Mouse (Mus musculus): ENCODE data around the gene Dst. TPM values are rescaled to one million over a fixed set of nuclear protein-coding genes. Genes with fewer than 3 reads are reported as not detected.

The Dst gene
- polyA plus RNA-seq, 1 experiment from 2014 or later, result 26.9 TPM

DNA sequence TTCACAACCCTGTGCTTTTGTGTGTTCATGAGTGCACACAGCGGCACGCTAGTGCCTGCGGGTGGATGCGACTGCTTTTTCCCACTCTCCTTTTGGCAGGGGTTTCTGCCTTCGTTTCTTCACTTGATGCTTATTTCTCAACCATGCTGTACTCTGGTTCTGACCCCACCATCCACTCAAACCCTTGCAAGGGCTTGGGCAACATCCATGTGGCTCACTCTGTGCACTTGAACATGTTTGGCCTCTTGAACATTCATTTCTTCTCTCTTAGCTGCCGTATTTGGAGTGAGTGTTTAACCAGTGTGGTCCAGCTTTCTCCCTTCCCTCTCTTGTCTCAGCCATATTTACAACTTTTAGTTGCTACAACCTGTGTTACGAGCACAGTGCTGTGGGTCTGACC, 236.8 kb downstream of the Dst start:
- Histone ChIP-seq H3K9ac (ENCODE audit: low read depth, low read length) (no peak overlapping the region), H3K27ac (ENCODE audit: low read depth, low read length) (no peak overlapping the region), H3K4me2 (no peak overlapping the region), H3K27me3 (ENCODE audit: control insufficient read depth, insufficient read depth, low read length) (no peaks in the 10 kb centered on the region), H3K4me3 (ENCODE audit: low read depth, low read length) (no peak overlapping the region), H3K9me3 (replicated peaks; ENCODE audit: control insufficient read depth, low read length) (no peaks in the 10 kb centered on the region), H3K36me3 (ENCODE audit: control insufficient read depth, insufficient read depth, low read length) (no peaks in the 10 kb centered on the region), H3K4me1 (ENCODE audit: control insufficient read depth, insufficient read depth, low read length) (peaks cover 16% of the 10 kb centered on the region)
- WGBS (ENCODE audit: insufficient replicate concordance), result 84% methylated on average over 7 of the region's 7 CpGs
- no peak for ATAC-seq (replicated peaks; ENCODE audit: insufficient number of reproducible peaks, low FRiP score, low TSS enrichment)

DNA sequence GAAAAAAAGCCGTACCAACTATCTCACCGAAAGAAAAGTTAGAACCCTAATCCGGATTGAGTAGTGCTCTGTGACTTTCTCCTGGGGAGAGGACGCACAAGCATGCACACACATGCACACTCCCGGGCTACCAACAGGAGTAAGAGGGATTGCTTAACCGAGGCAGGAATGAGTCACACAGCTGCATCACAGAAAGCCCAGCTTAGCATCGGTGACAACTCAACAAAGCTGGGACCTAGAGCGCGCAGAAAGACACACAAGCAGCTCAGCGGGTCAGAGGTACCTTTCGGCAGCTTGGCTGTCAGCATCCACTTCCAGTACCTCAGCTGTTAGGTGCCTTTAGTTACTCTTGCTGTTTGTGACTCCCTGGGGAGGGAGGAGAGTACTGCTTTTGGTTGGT, 240.0 kb downstream of the Dst start:
- no peak overlapping the region for H3K4me2 ChIP-seq
- 91% methylated on average over 11 of the region's 11 CpGs for WGBS (ENCODE audit: insufficient replicate concordance)
- H3K4me3 ChIP-seq (ENCODE audit: low read depth, low read length), result no peak overlapping the region
- H3K9me3 ChIP-seq (replicated peaks; ENCODE audit: control insufficient read depth, low read length), result no peaks in the 10 kb centered on the region
- H3K27ac ChIP-seq (ENCODE audit: low read depth, low read length), result no peak overlapping the region
- ATAC-seq (replicated peaks; ENCODE audit: insufficient number of reproducible peaks, low FRiP score, low TSS enrichment), result no peak
- no peaks in the 10 kb centered on the region for H3K36me3 ChIP-seq (ENCODE audit: control insufficient read depth, insufficient read depth, low read length)
- H3K4me1 ChIP-seq (ENCODE audit: control insufficient read depth, insufficient read depth, low read length), result peaks cover 7% of the 10 kb centered on the region
- no peaks in the 10 kb centered on the region for H3K27me3 ChIP-seq (ENCODE audit: control insufficient read depth, insufficient read depth, low read length)
- no peak overlapping the region for H3K9ac ChIP-seq (ENCODE audit: low read depth, low read length)

DNA sequence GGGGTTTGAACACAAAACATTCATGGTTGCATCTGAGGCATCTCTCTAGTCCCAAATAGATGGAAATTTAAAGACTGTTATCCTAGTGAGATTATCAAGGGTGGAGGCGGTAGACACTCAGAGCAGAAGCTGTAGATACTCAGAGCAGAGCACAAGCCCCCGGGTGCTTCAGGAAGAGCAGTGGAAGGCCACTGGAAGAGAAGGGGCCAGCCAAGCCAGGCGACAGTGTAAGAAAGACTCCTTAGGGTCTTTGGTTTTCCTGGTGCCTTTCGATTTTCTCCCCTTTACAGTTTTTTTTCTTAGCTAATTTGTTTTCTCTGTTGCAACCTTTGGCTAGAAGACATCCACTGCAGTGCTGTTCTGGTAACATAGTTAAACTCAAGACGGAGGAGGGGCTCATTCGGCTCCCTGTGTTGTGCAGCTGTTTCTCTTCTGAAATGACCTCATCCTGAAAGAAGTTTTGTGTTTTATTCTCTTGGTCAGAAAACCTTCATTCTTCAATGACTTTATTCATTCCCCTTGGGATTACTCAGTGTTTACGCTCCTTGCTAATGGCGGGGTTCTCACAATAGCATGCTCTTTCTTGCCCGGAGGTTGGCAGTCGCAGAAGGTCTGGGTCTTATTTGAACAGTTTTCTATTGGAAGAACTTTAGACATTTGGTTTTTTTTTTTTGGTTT, 242.5 kb downstream of the Dst start:
- no peaks in the 10 kb centered on the region for H3K36me3 ChIP-seq (ENCODE audit: control insufficient read depth, insufficient read depth, low read length)
- no peak overlapping the region for H3K4me3 ChIP-seq (ENCODE audit: low read depth, low read length)
- H3K4me2 ChIP-seq, result no peak overlapping the region
- no peaks in the 10 kb centered on the region for H3K4me1 ChIP-seq (ENCODE audit: control insufficient read depth, insufficient read depth, low read length)
- no peaks in the 10 kb centered on the region for H3K27me3 ChIP-seq (ENCODE audit: control insufficient read depth, insufficient read depth, low read length)
- H3K27ac ChIP-seq (ENCODE audit: low read depth, low read length), result no peak overlapping the region
- no peak overlapping the region for H3K9ac ChIP-seq (ENCODE audit: low read depth, low read length)
- WGBS (ENCODE audit: insufficient replicate concordance), result 70% methylated on average over 10 of the region's 10 CpGs
- no peak for ATAC-seq (replicated peaks; ENCODE audit: insufficient number of reproducible peaks, low FRiP score, low TSS enrichment)
- no peaks in the 10 kb centered on the region for H3K9me3 ChIP-seq (replicated peaks; ENCODE audit: control insufficient read depth, low read length)

DNA sequence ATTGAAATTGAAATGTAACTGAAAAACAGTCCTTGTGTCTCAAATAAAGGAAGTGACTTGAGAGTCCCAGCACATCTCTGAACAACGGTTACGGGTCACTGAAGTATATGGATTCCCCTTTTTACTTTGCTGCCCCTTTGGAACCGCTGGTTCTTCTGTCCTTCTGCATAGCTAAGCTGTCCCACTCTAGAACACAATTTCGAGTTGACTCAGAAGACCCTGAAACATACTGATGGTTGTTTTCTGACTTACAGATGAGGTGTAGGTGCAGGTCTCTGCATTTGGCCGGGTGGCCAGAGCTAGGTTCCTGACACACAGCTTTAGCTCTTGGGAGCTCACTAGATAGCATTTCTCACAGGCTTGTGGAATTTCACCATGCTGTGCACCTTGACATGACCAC, 244.7 kb downstream of the Dst start:
- 0 out of 2 replicates have a peak, but pooled peaks cover 3% of the 10 kb centered on the region for H3K36me3 ChIP-seq (ENCODE audit: control insufficient read depth, insufficient read depth, low read length)
- 87% methylated on average over 5 of the region's 5 CpGs for WGBS (ENCODE audit: insufficient replicate concordance)
- ATAC-seq (replicated peaks; ENCODE audit: insufficient number of reproducible peaks, low FRiP score, low TSS enrichment), result no peak

DNA sequence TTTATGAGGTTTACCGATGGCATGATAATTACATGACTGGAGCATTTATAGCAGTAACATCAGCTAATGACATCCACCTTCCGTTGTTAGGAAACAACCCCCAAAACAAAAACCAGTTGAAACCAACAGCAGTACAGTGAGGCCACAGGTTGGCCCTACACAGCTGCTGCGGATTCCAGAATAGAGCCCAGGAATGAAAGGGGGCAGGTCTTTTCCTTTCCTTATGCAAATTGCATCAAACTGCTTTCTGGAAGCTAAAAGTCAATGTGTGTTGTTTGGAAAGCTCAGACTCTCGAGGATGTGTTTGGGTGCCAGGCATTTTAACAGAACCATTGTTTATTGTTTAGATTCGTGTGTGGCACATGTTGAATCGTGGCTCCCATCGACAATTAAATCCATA, 248.0 kb downstream of the Dst start:
- ATAC-seq (replicated peaks; ENCODE audit: insufficient number of reproducible peaks, low FRiP score, low TSS enrichment), result no peak
- Histone ChIP-seq H3K4me1 (ENCODE audit: control insufficient read depth, insufficient read depth, low read length) (no peaks in the 10 kb centered on the region), H3K9me3 (replicated peaks; ENCODE audit: control insufficient read depth, low read length) (no peaks in the 10 kb centered on the region), H3K9ac (ENCODE audit: low read depth, low read length) (no peak overlapping the region), H3K4me3 (ENCODE audit: low read depth, low read length) (no peak overlapping the region), H3K27ac (ENCODE audit: low read depth, low read length) (no peak overlapping the region), H3K4me2 (no peak overlapping the region), H3K36me3 (ENCODE audit: control insufficient read depth, insufficient read depth, low read length) (0 out of 2 replicates have a peak, but pooled peaks cover 3% of the 10 kb centered on the region), H3K27me3 (ENCODE audit: control insufficient read depth, insufficient read depth, low read length) (no peaks in the 10 kb centered on the region)
- WGBS (ENCODE audit: insufficient replicate concordance), result 81% methylated on average over 7 of the region's 7 CpGs

More for the DNA sequence above, 244.7 kb downstream of the Dst start:
- no peak overlapping the region for H3K4me3 ChIP-seq (ENCODE audit: low read depth, low read length)
- H3K4me1 ChIP-seq (ENCODE audit: control insufficient read depth, insufficient read depth, low read length), result no peaks in the 10 kb centered on the region
- no peaks in the 10 kb centered on the region for H3K9me3 ChIP-seq (replicated peaks; ENCODE audit: control insufficient read depth, low read length)
- H3K4me2 ChIP-seq, result no peak overlapping the region
- no peak overlapping the region for H3K9ac ChIP-seq (ENCODE audit: low read depth, low read length)
- no peak overlapping the region for H3K27ac ChIP-seq (ENCODE audit: low read depth, low read length)
- H3K27me3 ChIP-seq (ENCODE audit: control insufficient read depth, insufficient read depth, low read length), result no peaks in the 10 kb centered on the region

DNA sequence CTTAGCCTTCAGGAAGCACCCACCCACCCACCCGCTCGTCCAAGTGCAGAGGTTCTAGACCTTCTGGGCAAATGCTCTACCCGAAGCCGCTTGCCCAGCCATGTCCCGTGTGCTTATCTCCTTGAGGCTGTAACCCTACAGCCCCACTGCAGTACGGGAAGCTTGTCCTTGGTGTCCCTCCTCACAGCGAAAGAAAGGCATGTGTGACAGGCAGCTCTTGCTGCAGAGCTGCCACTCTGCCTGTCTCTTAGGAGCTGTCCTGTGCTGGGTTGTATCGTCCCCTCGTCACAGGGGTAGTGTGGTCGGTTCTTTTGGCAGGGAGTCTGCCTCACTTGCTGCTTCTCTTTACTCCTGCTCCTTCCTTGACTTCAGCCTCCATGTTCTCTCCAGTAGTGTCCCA, 249.7 kb downstream of the Dst start:
- H3K4me2 ChIP-seq, result no peak overlapping the region
- no peak for ATAC-seq (replicated peaks; ENCODE audit: insufficient number of reproducible peaks, low FRiP score, low TSS enrichment)

DNA sequence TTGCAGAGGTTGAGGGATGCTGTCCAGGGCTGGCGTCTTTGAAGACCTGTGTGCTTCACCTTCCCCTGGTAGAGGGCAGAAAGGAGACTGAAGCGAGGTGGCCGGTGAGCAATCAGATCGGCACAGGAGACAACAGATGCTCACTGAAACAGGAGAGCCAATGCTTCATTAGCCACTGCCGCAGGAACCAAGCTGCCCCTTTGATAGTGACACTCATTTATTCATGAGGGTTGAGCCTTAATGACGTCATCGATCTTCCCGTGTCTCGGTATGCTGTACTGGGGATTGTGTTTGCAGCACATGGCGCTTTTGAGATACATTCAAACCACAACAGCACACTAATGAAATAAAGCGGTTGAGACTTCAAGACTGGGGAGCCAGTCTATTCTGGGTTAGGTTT, 250.8 kb downstream of the Dst start:
- Histone ChIP-seq H3K27me3 (ENCODE audit: control insufficient read depth, insufficient read depth, low read length) (no peaks in the 10 kb centered on the region), H3K27ac (ENCODE audit: low read depth, low read length) (no peak overlapping the region), H3K4me3 (ENCODE audit: low read depth, low read length) (no peak overlapping the region), H3K36me3 (ENCODE audit: control insufficient read depth, insufficient read depth, low read length) (peaks cover 6% of the 10 kb centered on the region; the same call in 1 of the 2 replicates), H3K4me1 (ENCODE audit: control insufficient read depth, insufficient read depth, low read length) (no peaks in the 10 kb centered on the region), H3K4me2 (no peak overlapping the region), H3K9me3 (replicated peaks; ENCODE audit: control insufficient read depth, low read length) (no peaks in the 10 kb centered on the region), H3K9ac (ENCODE audit: low read depth, low read length) (no peak overlapping the region)
- no peak for ATAC-seq (replicated peaks; ENCODE audit: insufficient number of reproducible peaks, low FRiP score, low TSS enrichment)
- 83% methylated on average over 11 of the region's 11 CpGs for WGBS (ENCODE audit: insufficient replicate concordance)

More for the DNA sequence above, 249.7 kb downstream of the Dst start:
- H3K4me1 ChIP-seq (ENCODE audit: control insufficient read depth, insufficient read depth, low read length), result no peaks in the 10 kb centered on the region
- H3K9me3 ChIP-seq (replicated peaks; ENCODE audit: control insufficient read depth, low read length), result no peaks in the 10 kb centered on the region
- WGBS (ENCODE audit: insufficient replicate concordance), result 57% methylated on average over 10 of the region's 10 CpGs
- peaks cover 6% of the 10 kb centered on the region; the same call in 1 of the 2 replicates for H3K36me3 ChIP-seq (ENCODE audit: control insufficient read depth, insufficient read depth, low read length)
- H3K27ac ChIP-seq (ENCODE audit: low read depth, low read length), result no peak overlapping the region
- H3K9ac ChIP-seq (ENCODE audit: low read depth, low read length), result no peak overlapping the region
- no peak overlapping the region for H3K4me3 ChIP-seq (ENCODE audit: low read depth, low read length)
- H3K27me3 ChIP-seq (ENCODE audit: control insufficient read depth, insufficient read depth, low read length), result no peaks in the 10 kb centered on the region

DNA sequence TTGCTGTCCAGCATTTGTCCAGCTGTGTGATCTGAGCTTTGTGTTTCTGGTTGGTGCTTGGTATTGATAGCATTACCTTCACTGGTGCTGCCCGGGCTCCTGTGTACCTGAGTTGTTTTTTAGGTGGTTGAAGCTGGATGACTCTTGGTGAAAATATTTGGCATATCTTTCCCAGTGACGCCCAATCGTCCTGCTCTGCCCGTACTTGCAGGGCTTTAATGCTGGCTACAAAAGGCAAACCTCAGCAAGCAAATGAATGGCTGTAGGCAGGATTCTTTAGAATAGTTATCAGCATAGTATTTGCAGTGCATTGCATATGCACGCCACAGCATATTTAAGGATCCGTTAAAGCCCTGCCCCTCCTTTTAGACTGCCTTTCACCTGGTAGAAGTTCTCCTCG, 251.9 kb downstream of the Dst start:
- Histone ChIP-seq H3K9me3 (replicated peaks; ENCODE audit: control insufficient read depth, low read length) (no peaks in the 10 kb centered on the region), H3K36me3 (ENCODE audit: control insufficient read depth, insufficient read depth, low read length) (peaks cover 6% of the 10 kb centered on the region; the same call in 1 of the 2 replicates), H3K9ac (ENCODE audit: low read depth, low read length) (no peak overlapping the region), H3K4me2 (no peak overlapping the region), H3K4me1 (ENCODE audit: control insufficient read depth, insufficient read depth, low read length) (no peaks in the 10 kb centered on the region), H3K27ac (ENCODE audit: low read depth, low read length) (no peak overlapping the region), H3K4me3 (ENCODE audit: low read depth, low read length) (no peak overlapping the region), H3K27me3 (ENCODE audit: control insufficient read depth, insufficient read depth, low read length) (no peaks in the 10 kb centered on the region)
- no peak for ATAC-seq (replicated peaks; ENCODE audit: insufficient number of reproducible peaks, low FRiP score, low TSS enrichment)
- WGBS (ENCODE audit: insufficient replicate concordance), result 77% methylated on average over 7 of the region's 7 CpGs
